Mouse (Mus musculus): ENCODE measurements around the gene Nme8.

DNA sequence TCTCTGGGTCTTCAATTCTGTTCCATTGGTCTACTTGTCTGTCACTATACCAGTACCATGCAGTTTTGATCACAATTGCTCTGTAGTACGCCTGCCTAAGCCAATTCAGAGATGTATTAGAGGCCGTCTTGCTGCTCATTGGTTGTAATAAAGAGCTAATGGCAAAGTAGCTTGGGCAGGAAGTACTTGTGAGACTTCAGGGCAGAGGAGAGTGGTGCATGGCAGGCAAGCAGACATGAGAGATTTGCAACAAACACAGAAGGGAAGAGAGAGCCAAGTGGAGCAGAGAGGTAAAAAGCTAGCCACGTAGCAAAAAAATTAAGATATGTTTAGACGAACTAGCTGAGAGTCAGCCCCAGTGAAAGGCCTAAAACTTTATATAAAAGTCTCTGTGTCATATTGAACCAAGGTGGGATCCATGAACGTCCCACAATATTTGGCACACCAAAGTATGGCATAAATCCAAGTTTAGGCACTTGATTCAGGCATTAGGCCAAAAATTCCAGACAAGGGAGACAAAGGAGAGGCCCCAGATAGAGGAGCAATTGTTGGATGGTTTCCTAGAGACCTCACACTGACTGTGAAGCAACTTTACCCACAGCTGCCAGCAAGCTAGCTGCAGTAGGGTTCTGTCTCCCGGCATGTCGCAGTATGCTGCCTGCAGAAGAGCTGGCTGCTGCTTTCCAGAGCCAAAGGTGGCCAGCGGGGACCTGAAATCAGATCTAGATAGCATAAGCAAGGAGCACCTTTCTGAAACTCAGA lies 14.5 kb downstream of the Nme8 start:
- no peak for TF ChIP-seq CHD2 (IDR thresholded peaks at IDR 0.05; ENCODE audit: low read depth, low read length)
- no peak for TF ChIP-seq HCFC1 (IDR thresholded peaks at IDR 0.05; ENCODE audit: borderline replicate concordance, insufficient read depth, low read length)
- TF ChIP-seq ZC3H11A (IDR thresholded peaks at IDR 0.05; ENCODE audit: borderline replicate concordance, low read depth, low read length), result no peak
- TF ChIP-seq MAFK (IDR thresholded peaks at IDR 0.05; ENCODE audit: insufficient read depth, low read depth, low read length), result no peak
- no peak for TF ChIP-seq ZNF384 (IDR thresholded peaks at IDR 0.05; ENCODE audit: low read depth, low read length)
